Mouse (Mus musculus) megakaryocyte, embryonic 14.5 days (primary cell): ENCODE data around the gene Aven.

Experiments
- FLI1 ChIP-seq: IDR thresholded peaks from 2 replicates; pipeline ENCODE4 v1.6.1; 2012; ENCODE audit warnings: low read length, inconsistent platforms, mixed read lengths
- GATA1 ChIP-seq: IDR thresholded peaks from 3 replicates; pipeline ENCODE4 v1.6.1; 2012; ENCODE audit warnings: mixed read lengths, low read length, inconsistent platforms, borderline replicate concordance

- TF ChIP-seq FLI1: no peak
- TF ChIP-seq GATA1: no peak
These were observed 189.1 kb downstream of the Aven start for GRCm38 (mm10) chr2:112681817-112682216.
